Mouse (Mus musculus) fat pad, adult 2 months (tissue): ENCODE results near the gene Spint5.

Experiments
- DNase-seq: peaks from one replicate; pipeline ENCODE4 v3.0.0-alpha.2; 2011; ENCODE audit warnings: low read depth, low spot score; ENCODE audit errors: extremely low read depth

Spint5 gene

DNA sequence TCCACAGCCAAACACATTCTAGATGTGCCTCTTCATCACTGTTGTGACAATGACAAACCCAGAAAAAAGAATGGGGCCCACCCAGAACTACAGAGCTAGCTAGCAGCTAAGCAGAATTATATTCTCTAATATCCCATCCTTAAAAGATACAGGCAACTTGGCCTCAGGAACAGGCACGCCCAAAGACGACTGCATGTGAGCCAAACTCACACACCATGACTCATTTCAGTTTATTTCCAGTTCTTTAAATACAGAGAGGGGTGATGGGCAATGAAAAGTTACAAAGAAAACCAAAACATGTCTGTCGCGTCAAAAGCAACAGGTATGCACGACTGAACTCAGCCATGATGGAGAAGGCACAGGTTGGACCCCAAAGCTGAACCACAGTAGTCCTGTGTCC is 20.3 kb downstream of the Spint5 start:
- DNase-seq, result no peak

DNA sequence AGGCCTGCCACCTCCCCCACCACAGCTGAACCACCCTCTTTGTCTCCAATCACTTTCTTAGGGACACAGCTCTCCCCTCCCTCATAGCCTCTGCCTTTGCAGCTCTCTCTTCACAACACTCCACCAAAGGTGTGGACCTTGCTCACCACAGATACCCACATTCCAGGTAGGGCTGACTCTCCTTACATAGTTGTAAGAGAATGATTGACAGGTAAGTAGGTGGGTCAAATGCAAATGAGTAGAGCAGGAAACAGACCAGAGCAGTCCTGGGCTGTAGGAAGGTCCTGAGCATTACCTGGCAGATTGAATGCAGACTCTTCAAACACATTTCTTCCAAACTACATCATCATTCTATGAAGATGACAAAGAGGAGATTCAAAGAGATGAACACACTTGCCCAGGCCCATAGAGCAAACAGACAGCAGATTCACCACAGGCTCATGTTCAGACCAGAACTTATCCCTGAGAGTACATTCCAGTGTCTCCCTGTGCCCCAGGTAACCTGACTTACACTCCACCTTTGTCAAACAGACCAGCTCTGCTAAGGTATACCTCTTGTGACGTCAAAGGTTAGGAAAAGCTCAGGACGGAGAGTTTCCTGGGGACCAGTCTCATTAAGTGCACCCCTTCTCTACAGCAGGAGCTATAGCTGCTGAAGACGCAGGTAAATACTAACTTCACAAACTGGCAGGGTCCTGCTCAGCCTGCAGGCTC is 22.4 kb downstream of the Spint5 start:
- DNase-seq, result no peak

DNA sequence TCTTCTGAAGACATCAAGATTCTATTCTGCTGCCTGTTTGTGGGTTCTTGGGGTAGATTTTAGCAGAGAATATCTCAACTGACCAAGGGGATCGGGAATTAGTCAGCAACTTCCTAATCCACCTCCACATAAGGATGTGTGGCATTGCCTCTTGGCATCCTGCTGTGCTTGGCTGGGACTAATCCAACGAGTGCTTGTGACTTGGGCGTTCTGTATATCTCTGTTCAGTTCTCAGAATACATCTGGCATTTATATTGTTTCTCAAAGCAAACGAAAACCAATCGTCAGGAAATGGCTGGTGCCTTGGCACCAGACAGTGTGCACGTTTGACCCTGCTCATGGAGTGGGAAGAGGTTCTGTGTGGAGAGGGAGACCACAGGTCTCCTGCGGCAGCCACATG is 24.8 kb downstream of the Spint5 start:
- DNase-seq, result no peak

DNA sequence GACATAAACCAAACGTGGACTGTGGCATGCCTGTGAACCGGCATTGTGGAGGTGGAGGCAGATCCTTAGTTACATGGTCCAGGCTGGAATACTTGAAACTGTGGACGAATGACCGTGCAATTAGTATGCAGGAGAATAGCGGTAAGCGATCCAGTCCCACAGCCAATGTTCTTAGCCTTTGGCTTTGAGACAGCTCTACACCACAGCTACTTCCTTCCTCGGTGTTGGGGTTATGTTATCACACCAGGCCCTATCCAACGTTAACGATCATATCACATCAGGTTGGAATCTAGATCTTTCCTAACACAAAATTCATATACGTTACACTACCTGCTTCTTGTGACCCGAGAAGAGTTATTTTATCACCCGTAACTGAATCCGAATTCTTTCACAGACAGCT is 29.9 kb downstream of the Spint5 start:
- no peak for DNase-seq

DNA sequence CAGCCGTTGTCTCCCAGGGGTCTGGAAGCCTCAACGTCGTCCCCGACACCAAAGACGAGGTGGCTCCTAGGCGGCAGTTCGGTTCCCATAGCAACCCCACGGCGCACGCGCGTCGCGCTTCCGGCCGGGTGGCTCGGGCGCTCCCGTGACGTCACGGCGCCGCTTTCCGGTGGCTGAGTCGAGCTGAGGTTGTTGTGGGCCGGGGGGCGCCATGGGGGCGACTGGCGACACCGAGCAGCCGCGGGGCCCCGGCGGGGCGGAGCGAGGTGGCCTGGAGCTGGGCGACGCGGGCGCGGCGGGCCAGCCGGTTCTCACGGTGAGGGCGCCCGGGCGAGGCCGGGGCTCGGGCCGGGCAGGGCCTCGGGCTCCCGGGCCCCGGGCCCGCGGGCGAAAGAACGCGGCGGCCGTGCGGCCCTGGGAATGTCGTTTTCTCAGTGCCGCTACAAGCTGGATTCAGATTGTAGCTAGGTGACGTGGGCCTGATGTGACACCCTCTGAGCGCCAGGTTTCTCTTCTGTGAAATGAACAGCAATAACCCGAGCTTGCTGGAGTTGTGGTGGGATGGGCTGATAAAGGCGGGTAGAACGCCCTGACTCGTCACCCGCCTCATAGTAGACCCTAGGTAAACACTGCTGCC is 30.9 kb downstream of the Spint5 start, which contains the start of the genes Wfdc3 and Dnttip1:
Gene Wfdc3 (minus strand): TSS at position 89 of the 637 bp plus-strand sequence.
Gene Dnttip1 (plus strand): TSS at position 141 of the 637 bp plus-strand sequence.
- no peak for DNase-seq

DNA sequence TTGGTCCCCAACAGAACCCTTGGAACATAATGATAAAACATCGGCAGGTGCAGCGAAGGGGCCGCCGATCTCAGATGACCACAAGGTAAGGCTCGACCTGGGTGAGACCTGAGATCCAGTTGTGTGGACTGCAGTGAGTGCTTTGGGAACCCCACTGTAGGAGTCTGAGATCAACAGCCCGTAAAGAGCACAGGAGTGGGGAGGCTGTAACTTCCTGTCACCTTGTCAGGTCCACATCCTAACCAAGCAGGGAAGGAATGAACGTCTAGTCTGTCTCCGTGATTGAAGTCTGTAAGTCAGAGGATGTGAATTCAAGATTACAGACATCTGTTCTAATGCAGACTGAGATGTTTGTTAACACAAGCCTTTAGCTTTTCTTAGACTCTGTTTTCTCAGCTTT is 31.6 kb downstream of the Spint5 start:
- DNase-seq, result no peak

DNA sequence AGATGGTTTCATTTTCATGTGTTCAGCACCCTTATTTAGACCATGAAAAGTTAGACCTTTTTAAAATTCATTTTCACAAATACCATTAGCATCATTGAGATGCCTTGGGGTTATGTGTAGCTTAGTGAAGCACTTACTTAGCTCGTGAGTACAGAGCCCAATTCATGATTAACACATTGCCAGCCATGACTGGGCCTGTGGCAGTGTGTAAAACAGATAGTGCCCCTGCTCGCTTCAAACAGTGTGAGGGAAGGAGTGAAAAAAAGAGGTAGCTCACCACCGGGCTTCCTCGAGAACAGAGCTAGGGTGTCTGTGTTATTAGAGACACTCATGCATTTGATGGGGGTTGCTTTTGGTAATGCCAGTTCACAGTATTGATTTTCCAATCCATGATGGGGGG is 33.1 kb downstream of the Spint5 start:
- no peak for DNase-seq

DNA sequence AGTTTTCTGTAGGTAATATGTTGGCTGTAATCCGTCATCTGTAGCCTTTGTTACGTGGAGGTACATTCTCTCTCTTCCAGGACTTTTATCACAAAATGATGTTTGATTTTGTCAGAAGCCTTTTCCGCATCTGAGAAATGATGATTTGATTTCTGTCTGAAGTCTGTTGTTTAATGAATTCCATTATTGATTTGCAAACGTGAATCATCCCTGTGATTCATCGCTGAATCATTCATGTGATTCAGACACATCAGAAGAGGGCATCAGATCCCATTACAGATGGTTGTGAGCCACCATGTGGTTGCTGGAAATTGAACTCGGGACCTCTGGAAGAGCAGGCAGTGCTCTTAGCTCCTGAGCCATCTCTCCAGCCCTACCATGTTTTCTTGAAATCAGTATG is 33.9 kb downstream of the Spint5 start:
- DNase-seq, result no peak

DNA sequence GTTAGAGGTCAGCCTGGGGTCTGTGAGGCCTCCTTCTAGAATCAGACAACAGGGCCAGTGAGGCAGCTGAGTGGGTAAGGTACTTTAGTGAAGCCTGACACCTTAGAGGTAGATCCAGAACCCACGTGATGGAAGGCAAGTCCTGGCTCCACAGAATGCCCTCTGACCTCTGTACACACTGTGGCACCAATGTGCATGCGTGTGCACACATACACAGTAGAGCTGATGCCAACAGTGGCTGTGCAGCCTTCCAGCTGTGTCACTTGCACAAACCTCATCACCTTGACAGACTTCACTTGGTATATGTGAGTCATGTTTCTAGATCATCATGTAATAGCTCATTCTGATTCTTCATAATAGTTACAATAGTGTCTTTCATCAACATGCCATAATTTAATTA is 37.3 kb downstream of the Spint5 start:
- no peak for DNase-seq

DNA sequence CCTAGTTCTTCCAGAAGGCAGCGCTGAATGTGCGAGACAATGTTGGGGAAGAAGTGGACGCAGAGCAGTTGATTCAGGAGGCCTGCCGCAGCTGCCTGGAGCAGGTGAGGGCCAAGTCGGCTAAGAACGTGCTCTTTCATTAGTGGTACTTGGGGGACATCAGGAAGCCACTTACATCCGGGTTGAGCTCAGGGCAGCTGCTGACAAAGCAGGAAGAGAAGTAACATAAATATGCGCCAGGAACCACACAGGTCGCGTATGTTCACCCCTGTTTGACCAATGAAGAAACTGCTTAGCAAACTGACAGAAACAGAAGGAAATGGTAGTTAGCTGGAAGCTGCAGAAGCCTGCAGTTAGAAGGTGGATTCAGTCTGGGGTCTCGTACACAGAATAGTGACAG is 39.0 kb downstream of the Spint5 start:
- DNase-seq, result no peak

DNA sequence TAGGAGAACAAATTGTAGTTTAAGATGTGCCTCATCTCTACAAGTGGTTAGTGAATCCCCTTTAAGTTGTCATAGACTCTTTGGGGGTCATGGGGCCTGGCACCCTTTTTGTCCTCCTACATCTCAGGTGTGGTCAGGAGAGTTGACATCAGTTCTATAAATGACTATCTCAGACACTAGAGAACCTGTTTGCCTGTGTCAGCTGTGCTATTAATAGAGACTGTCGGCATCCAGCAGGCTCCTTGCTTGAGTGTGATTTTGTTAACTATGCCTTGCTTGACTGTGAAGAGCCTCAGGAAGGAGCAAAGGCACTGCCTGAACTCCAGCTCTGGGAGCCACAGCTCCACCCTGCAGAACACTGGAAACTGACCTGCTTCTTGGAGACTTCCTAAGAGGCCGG is 39.7 kb downstream of the Spint5 start:
- DNase-seq, result no peak

DNA sequence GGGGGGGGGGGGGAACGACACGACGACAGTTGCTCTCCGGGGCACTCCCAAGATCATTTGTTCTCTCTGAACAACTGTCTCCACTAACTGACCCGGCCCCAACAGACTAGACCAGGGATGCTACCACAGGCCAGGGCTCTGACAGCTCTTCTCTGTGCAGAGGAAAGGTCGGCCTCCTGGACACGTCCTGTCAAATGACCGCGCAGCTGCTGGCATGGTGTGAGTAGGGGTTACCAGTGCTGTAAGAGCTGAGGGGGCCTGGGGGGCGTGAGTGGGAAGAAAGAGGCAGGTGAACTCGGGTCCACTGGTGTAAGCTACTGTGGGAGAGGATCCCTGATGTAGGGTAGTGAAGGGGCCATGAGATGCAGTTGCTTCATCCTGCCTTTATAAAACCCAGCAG is 42.7 kb downstream of the Spint5 start:
- no peak for DNase-seq

DNA sequence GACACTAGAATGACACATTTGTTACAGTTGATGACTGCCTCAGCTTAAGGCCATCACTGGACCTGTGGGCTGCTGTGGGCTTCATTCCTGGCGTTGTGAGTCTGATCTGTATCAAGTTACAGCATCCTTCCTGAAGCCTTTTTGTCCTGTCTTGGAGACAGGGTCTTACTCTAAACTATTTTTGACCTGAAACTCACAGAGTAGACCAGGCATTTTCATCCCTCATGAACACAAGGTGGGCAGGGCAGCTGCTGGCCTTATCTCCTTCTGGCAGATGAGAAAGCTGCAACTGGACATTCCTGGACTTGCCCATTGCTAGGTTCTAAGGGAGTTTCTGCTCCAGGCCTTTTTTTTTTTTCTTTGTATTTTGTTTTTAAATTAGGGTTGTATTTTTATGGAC is 43.6 kb downstream of the Spint5 start:
- DNase-seq, result no peak

DNA sequence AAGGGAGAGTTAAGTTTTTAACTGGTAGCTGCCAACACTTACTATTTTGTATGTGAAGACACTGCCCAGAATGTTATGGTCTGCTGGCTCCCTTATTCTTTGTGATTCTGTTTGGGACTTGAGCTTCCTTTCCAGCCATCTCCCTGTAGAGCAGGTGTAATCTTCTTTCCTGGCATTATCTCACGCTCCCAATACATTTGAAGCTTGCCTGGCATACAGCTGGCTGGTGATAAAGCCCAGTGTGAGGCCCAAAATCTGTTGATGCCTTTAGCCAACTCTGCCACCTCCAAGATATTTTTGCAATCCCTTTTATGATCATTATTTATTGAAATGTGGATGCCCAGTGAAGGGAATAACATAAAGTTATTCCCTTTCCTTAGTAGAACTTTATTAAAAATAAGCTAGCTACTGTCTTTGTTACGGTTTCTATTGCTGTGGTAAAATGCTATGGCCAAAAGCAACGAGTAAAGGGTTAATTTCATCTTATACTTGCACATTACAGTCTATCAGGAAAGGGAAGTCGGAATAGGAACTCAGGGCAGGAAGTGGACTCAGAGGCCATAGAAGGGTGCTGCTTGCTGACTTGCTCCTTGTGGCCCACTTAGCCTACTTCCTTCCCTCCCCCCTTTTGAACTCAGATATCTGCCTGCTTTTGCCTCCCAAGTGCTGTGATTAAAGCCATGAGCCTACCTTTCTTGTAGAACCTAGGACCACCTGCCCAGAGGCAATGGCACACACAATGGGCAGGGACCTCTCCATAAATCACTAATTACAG is 45.1 kb downstream of the Spint5 start:
- DNase-seq, result no peak

DNA sequence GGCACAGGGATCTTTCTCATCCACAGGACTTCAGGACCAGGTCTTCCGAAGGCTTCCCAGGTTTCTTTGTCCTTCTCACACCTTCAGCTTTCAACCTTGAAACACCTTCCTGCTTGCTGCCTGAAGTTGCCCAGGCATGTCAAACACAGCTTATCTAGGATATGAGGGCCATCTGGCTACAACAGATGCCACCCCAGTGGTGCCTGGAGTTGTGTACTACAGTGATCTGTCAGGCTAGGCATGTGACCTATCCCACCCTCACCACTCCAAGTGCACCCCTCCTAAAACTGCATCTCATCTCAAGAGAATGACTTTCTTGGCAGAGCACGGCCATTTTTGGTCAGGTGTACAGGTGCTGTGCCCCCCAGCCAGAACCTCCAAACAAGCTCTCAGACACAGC is 46.4 kb downstream of the Spint5 start:
- no peak for DNase-seq

DNA sequence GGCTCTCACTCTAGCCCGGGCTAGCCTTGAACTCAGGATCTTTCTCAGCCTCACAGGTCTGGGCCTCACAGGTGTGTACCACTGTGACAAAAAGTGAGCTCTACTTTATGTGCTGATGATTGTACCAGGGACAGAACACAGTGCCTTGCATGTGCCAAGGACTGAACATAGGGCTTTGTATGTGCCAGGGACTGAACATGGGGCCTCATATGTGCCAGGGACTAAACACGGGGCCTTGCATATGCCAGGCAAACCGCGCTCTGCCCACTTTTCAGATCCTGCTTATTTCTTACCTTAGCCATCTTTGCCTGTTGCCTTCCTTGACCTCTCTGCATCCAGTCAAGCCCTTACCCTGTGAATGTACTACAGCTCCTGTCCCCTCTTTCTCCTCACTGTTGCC is 46.9 kb downstream of the Spint5 start:
- DNase-seq, result no peak

DNA sequence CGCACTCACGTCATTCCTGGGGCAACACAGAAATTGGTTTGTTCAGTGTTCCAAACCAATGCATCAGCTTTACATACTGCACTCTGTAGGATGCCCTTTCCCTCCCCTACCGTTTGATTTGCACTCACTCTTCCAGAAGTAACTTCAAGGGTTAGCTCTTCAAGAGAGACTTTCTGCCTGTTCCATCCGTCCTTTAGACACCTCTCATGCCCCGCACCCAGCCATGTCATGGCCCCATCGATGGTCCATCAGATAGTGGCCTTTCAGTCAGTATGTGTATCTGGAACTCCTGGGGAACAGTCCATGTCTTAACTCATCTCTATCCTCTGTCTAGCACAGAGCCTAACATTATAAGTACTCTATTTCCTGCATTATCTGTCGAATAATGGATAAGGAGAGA is 47.5 kb downstream of the Spint5 start:
- no peak for DNase-seq

DNA sequence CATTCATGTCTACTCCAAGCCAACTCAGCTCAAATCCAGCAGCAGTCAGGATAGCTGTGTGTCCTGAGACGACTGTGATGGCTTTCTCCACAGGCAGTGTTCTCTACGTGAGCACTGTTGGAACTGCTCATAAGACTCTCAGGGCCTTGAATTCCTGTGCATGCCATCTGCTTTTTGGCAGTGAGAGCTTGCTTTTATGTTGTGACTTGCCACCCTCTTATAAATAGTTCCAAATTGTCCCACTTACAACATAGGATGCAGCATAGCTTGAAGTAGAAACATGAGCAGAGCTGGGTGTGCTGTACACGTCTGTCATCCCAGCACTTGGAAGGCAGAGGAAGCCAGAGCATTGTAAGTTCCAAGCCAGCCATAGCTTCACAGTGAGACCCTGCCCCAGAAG is 50.7 kb downstream of the Spint5 start:
- no peak for DNase-seq
